Mouse (Mus musculus): Measurements from ENCODE around the gene Pnrc2. TPM values are rescaled to one million over a fixed set of nuclear protein-coding genes. Genes with fewer than 3 reads are reported as not detected.

The Pnrc2 gene
- total RNA-seq, 2 experiments from 2014 or later, result 251 to 273 TPM

- no peak for ATAC-seq (ENCODE audit: poor library complexity, severe bottlenecking)
These were observed 860 bp downstream of the Pnrc2 start for GRCm38 (mm10) chr4:135872589-135873391.

GRCm38 (mm10) chr4:135872015-135872414, 1.6 kb downstream of the Pnrc2 start:
- ATAC-seq (ENCODE audit: poor library complexity, severe bottlenecking), result no peak

- no peak for ATAC-seq (ENCODE audit: poor library complexity, severe bottlenecking)
These were observed 3.2 kb downstream of the Pnrc2 start for GRCm38 (mm10) chr4:135870227-135871023.

GRCm38 (mm10) chr4:135868996-135869395, 4.7 kb downstream of the Pnrc2 start:
- no peak for ATAC-seq (ENCODE audit: poor library complexity, severe bottlenecking)

- no peak for ATAC-seq (ENCODE audit: poor library complexity, severe bottlenecking)
These were observed 16.0 kb downstream of the Pnrc2 start for GRCm38 (mm10) chr4:135857597-135858186.

GRCm38 (mm10) chr4:135856223-135857091, 17.2 kb downstream of the Pnrc2 start:
- ATAC-seq (ENCODE audit: poor library complexity, severe bottlenecking), result peak; percentile 13

GRCm38 (mm10) chr4:135855536-135856222, 18.0 kb downstream of the Pnrc2 start, which contains the start of gene Srsf10:
TSS of gene Srsf10 (plus strand) at chr4:135855747.
- ATAC-seq (ENCODE audit: poor library complexity, severe bottlenecking), result peak; percentile 87

GRCm38 (mm10) chr4:135855080-135855479, 18.6 kb downstream of the Pnrc2 start:
- peak; percentile 30; the same call in 1 of the 2 replicates for ATAC-seq (ENCODE audit: poor library complexity, severe bottlenecking)

GRCm38 (mm10) chr4:135854630-135855029, 19.0 kb downstream of the Pnrc2 start:
- no peak for ATAC-seq (ENCODE audit: poor library complexity, severe bottlenecking)

GRCm38 (mm10) chr4:135853987-135854546, 19.6 kb downstream of the Pnrc2 start:
- no peak for ATAC-seq (ENCODE audit: poor library complexity, severe bottlenecking)

GRCm38 (mm10) chr4:135851942-135852341, 21.7 kb downstream of the Pnrc2 start:
- no peak for ATAC-seq (ENCODE audit: poor library complexity, severe bottlenecking)

- no peak for ATAC-seq (ENCODE audit: poor library complexity, severe bottlenecking)
These were observed 23.1 kb downstream of the Pnrc2 start for GRCm38 (mm10) chr4:135850411-135851095.

- no peak for ATAC-seq (ENCODE audit: poor library complexity, severe bottlenecking)
These were observed 26.1 kb downstream of the Pnrc2 start for GRCm38 (mm10) chr4:135847581-135847980.

- ATAC-seq (ENCODE audit: poor library complexity, severe bottlenecking), result no peak
These were observed 29.2 kb downstream of the Pnrc2 start for GRCm38 (mm10) chr4:135844400-135844799.

- no peak for ATAC-seq (ENCODE audit: poor library complexity, severe bottlenecking)
These were observed 34.2 kb downstream of the Pnrc2 start for GRCm38 (mm10) chr4:135839293-135840011.

GRCm38 (mm10) chr4:135838925-135839292, 34.7 kb downstream of the Pnrc2 start:
- ATAC-seq (ENCODE audit: poor library complexity, severe bottlenecking), result no peak

- no peak for ATAC-seq (ENCODE audit: poor library complexity, severe bottlenecking)
These were observed 39.4 kb downstream of the Pnrc2 start for GRCm38 (mm10) chr4:135834124-135834717.
